Mouse (Mus musculus): ENCODE results near the gene Gm20924. TPM values are rescaled to one million over a fixed set of nuclear protein-coding genes. Genes with fewer than 3 reads are reported as not detected.
"Not testable (repeated sequence)": the region's sequence is repeated elsewhere in the genome, so short reads cannot be mapped to it uniquely, and the experiment has no call there.

The Gm20924 gene
- not detected in 2 replicates for total RNA-seq (2014; rRNA removed)
- not detected in 2 replicates for polyA plus RNA-seq (2015; fragmentation: Nextera tagmentation; extraction: Ambion mirVana)

DNA sequence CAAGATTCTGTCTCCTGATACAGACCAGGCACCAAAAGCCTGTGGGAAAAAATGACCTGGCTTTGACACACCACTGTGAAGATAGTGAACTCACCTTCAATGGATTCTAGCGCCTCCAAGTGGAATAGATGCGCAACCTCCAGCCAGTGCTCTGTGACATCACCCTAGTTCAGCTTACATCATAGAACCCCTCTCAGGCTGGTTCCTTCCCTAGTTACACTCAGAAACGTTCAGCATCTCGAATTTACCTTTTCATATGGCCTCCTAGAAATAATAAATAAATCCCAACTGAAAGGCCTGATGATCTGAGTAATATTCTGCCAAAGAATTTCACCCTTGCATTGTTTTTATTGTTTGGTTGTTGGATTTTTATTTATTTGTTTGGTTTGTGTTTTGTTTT is at the start of gene Gm20924:
Gene Gm20924 (minus strand): TSS at position 101 of the 400 bp plus-strand sequence.
- not testable (repeated sequence) for H3K4me1 ChIP-seq (ENCODE audit: insufficient read depth, low read length); H3K9ac ChIP-seq (replicated peaks; ENCODE audit: low read length, poor library complexity, severe bottlenecking); H3K27ac ChIP-seq (ENCODE audit: low read depth, low read length); H3K36me3 ChIP-seq (ENCODE audit: insufficient read depth, low read length); DNase-seq (ENCODE audit: low spot score); H3K4me2 ChIP-seq (ENCODE audit: low read depth, low read length, poor library complexity, severe bottlenecking); H3K9me3 ChIP-seq (ENCODE audit: low read length); H3K4me3 ChIP-seq (ENCODE audit: low read depth, low read length); ATAC-seq (ENCODE audit: low FRiP score); H3K27me3 ChIP-seq (ENCODE audit: insufficient read depth, low read length)
- WGBS, result no CpG with 5 or more reads among the region's 4 CpGs

Other genes starting within 250 kb of the Gm20924 start
- gene Gm20736, start 170.2 kb upstream of the Gm20924 start, total RNA-seq (2014; rRNA removed), result not detected in 2 replicates
- gene Gm20736, start 170.2 kb upstream of the Gm20924 start, polyA plus RNA-seq (2015; fragmentation: Nextera tagmentation; extraction: Ambion mirVana), result not detected in 2 replicates